Mouse (Mus musculus): ENCODE results near the gene Txndc5. TPM values are rescaled to one million over a fixed set of nuclear protein-coding genes. Genes with fewer than 3 reads are reported as not detected.

The Txndc5 gene
- polyA plus RNA-seq (2017; shearing (Covaris generic)), result 10 to 100 TPM; 68.6 to 92.4 TPM

DNA sequence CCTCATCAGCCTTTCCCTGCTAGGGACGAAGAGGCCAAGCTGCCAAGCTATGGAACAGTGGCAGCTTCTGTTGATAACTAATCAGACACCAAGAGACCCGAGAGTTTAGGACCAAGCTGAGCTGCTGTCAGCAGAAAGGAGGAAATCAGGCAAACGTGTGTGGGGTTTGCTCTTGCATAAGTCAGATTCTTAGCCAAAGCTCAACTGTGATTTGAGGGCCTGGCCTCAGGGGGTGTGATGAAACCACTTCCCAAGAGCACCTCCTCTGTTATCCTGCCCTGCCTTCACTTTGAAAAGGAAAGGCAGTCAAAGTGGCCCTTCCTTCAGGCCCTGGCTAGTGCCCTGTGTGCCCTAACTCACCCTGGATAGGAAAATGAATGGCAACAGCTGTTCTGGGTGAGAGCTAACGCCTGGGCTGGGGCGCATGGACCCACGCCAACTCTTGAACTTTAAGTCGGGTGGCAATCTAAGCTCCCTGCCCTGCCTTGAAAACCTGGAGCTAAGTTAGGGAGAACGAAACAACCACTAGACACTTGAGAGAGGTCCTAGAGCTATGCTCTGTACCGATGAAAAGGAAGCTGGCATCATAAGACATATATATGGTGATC lies at the start of gene Txndc5:
Gene Txndc5 (minus strand): TSS at position 138 of the 608 bp plus-strand sequence.

Other genes starting within 250 kb of the Txndc5 start
- under 1 TPM in 1 of 2 experiments, not detected in 1; 0.65 TPM for gene Bmp6, start 183.7 kb downstream of the Txndc5 start, polyA plus RNA-seq (2017; shearing (Covaris generic))
- gene Bloc1s5, start 106.3 kb upstream of the Txndc5 start, polyA plus RNA-seq (2017; shearing (Covaris generic)), result 10 to 100 TPM; 11.0 to 12.3 TPM
- gene Eef1e1, start 130.2 kb upstream of the Txndc5 start, polyA plus RNA-seq (2017; shearing (Covaris generic)), result 10 to 100 TPM; 26.2 to 35.4 TPM